In genomic region chr14:121423341-121423751, GRCm38 (mm10) we compare ENCODE assay signal across 9 mouse cellular contexts. TPM values are rescaled to one million over a fixed set of nuclear protein-coding genes. Genes with fewer than 3 reads are reported as not detected.
DNase-seq lines count a peak whose midpoint lies in the region; ATAC-seq and TF ChIP-seq lines count a peak whose summit lies in the region.
"Had no signal": no experiment of that assay in that cellular context is flagged by ENCODE, and none has a peak within 500 bp of the region (broad histone marks: within the 10 kb centered on the region; RNA-seq: fewer than 3 reads in every experiment).

No protein-coding gene starts in this region.

- DNase-seq in heart, adult 8-10 months (ENCODE audit: low spot score) = peak; percentile 56
- DNase-seq in liver, embryonic 13.5 days = no peak
- no peak for DNase-seq in ovary, adult 18-20 months (ENCODE audit: low spot score)
- DNase-seq in layer of hippocampus, adult 18-20 months (ENCODE audit: low spot score in 2 of 2) = no peak

- no peaks in the 10 kb centered on the region for H3K36me3 ChIP-seq in kidney, embryonic 15.5 days
- no peaks in the 10 kb centered on the region for H3K36me3 ChIP-seq in kidney, embryonic 14.5 days (ENCODE audit: control insufficient read depth, insufficient read depth, low read length)
- no peaks in the 10 kb centered on the region for H3K36me3 ChIP-seq in liver, embryonic 13.5 days
- no peaks in the 10 kb centered on the region for H3K36me3 ChIP-seq in small intestine, adult 2 months (ENCODE audit: control insufficient read depth, insufficient read depth, low read length)

- no peaks in the 10 kb centered on the region for H3K27me3 ChIP-seq in kidney, embryonic 15.5 days
- H3K27me3 ChIP-seq in kidney, embryonic 14.5 days (ENCODE audit: control insufficient read depth, insufficient read depth, low read length) = no peaks in the 10 kb centered on the region
- H3K27me3 ChIP-seq in liver, embryonic 13.5 days = no peaks in the 10 kb centered on the region
- no peaks in the 10 kb centered on the region for H3K27me3 ChIP-seq in small intestine, adult 2 months (ENCODE audit: control insufficient read depth, insufficient read depth, low read length)

- H3K9ac ChIP-seq in kidney, embryonic 15.5 days = no peak overlapping the region
- H3K9ac ChIP-seq in kidney, embryonic 14.5 days (ENCODE audit: low read depth, low read length) = no peak overlapping the region
- no peak overlapping the region; the same call in none of the 2 replicates for H3K9ac ChIP-seq in liver, embryonic 13.5 days

- TF ChIP-seq CTCF in small intestine, adult 2 months (IDR thresholded peaks at IDR 0.05; ENCODE audit: extremely low read depth, insufficient read length, insufficient replicate concordance, low read depth, low read length) = no peak

- peak overlapping the region; percentile 7 for H3K27ac ChIP-seq in kidney, embryonic 15.5 days
- H3K27ac ChIP-seq in kidney, embryonic 14.5 days (ENCODE audit: low read depth, low read length) = no peak overlapping the region
- H3K27ac ChIP-seq in liver, embryonic 13.5 days = peak overlapping the region; percentile 93
- peak overlapping the region; percentile 95 for H3K27ac ChIP-seq in small intestine, adult 2 months (ENCODE audit: insufficient read depth, low read depth, low read length)

- no peak overlapping the region for H3K4me3 ChIP-seq in kidney, embryonic 15.5 days (replicated peaks)
- no peak overlapping the region for H3K4me3 ChIP-seq in kidney, embryonic 14.5 days (ENCODE audit: low read length)
- no peak overlapping the region for H3K4me3 ChIP-seq in liver, embryonic 13.5 days (replicated peaks)
- H3K4me3 ChIP-seq in small intestine, adult 2 months (ENCODE audit: low read depth, low read length) = no peak overlapping the region
- H3K4me3 ChIP-seq: myocyte had no signal

- no peak for ATAC-seq in kidney, embryonic 15.5 days (replicated peaks; ENCODE audit: low FRiP score)
- ATAC-seq in kidney, embryonic 14.5 days (ENCODE audit: low FRiP score, low TSS enrichment) = no peak
- peak; percentile 9; the same call in 1 of the 2 replicates for ATAC-seq in liver, embryonic 13.5 days (ENCODE audit: low read depth)
- no peak for ATAC-seq in activated CD4-positive, CD25-positive, alpha-beta regulatory T cell, adult 4 months

- peaks cover 6% of the 10 kb centered on the region; the same call in 1 of the 2 replicates for H3K9me3 ChIP-seq in kidney, embryonic 15.5 days (replicated peaks)
- H3K9me3 ChIP-seq in kidney, embryonic 14.5 days (ENCODE audit: control insufficient read depth, low read length) = peaks cover 8% of the 10 kb centered on the region
- no peaks in the 10 kb centered on the region for H3K9me3 ChIP-seq in liver, embryonic 13.5 days (replicated peaks)

- 0 out of 2 replicates have a peak, but pooled peaks cover 6% of the 10 kb centered on the region for H3K4me1 ChIP-seq in kidney, embryonic 15.5 days
- no peaks in the 10 kb centered on the region for H3K4me1 ChIP-seq in kidney, embryonic 14.5 days (ENCODE audit: control insufficient read depth, insufficient read depth, low read length)
- H3K4me1 ChIP-seq in liver, embryonic 13.5 days (replicated peaks) = peaks cover 40% of the 10 kb centered on the region
- H3K4me1 ChIP-seq in small intestine, adult 2 months (ENCODE audit: control insufficient read depth, insufficient read depth, insufficient read length, low read length) = peaks cover 24% of the 10 kb centered on the region; the same call in 1 of the 2 replicates

- H3K4me2 ChIP-seq in kidney, embryonic 15.5 days = no peak overlapping the region
- H3K4me2 ChIP-seq in kidney, embryonic 14.5 days (replicated peaks; ENCODE audit: low read depth, low read length) = no peak overlapping the region
- H3K4me2 ChIP-seq in liver, embryonic 13.5 days = peak overlapping the region; percentile 67

- WGBS in kidney, embryonic 15.5 days = 59% methylated on average over 7 of the region's 7 CpGs
- 67% methylated on average over 7 of the region's 7 CpGs for WGBS in kidney, embryonic 14.5 days
- 22% methylated on average over 7 of the region's 7 CpGs for WGBS in liver, embryonic 13.5 days (ENCODE audit: insufficient replicate concordance)
- 12% methylated on average over 7 of the region's 7 CpGs for WGBS in small intestine, adult 2 months

- no peak for TF ChIP-seq POLR2A in small intestine, adult 2 months (IDR thresholded peaks at IDR 0.05; ENCODE audit: low read depth, low read length)

RNA-seq across cellular contexts. Expression of gene Stk24, which starts 43.5 kb away (rescaled TPM):
- polyA plus RNA-seq in kidney, embryonic 15.5 days (2015; fragmentation: Nextera tagmentation; extraction: Ambion mirVana) = 37.9 and 39.3 TPM in 2 replicates
- polyA plus RNA-seq in kidney, embryonic 14.5 days (2014; fragmentation: Nextera tagmentation; extraction: Ambion mirVana) = 24.2 and 51.5 TPM in 2 replicates
- total RNA-seq in heart, adult 8-10 months (2022) = 10 to 100 TPM; 52.8 to 75.4 (median 55.2) TPM
- 30.6 and 36.0 TPM in 2 replicates for polyA plus RNA-seq in liver, embryonic 13.5 days (2015; fragmentation: Nextera tagmentation; extraction: Ambion mirVana)
- polyA plus RNA-seq in small intestine, adult 2 months (2012; rRNA removed) = 20.4 and 35.4 TPM in 2 replicates
- polyA plus RNA-seq in activated CD4-positive, CD25-positive, alpha-beta regulatory T cell, adult 4 months (2017; shearing (Covaris generic)) = 10 to 100 TPM; 50.8 to 62.0 TPM
- 10 to 100 TPM; 66.9 to 67.5 TPM for total RNA-seq in layer of hippocampus, adult 18-20 months (2021)
